Mouse (Mus musculus): Measurements from ENCODE around the gene Ccnb1. TPM values are rescaled to one million over a fixed set of nuclear protein-coding genes. Genes with fewer than 3 reads are reported as not detected.

Ccnb1 gene
- polyA plus RNA-seq, 1 experiment from 2014 or later: 47.0 TPM

DNA sequence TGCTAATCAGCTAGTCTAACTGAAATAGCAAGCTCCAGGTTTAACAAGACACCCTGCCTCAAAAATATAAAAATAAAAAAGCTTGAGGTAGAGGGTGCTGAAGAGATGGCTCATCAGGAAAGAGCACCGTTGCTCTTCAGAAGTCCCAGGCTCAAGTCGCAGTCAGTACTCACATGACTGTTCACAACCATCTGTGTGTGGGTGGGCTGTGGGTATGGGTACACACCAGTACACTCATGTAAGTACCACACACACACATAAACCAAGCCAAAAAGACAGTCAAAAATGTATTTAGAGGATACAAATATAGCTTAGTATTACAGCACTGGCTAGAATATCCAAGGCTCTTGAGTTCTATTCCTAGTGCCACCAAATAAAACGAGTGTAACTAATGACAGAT, 40.3 kb downstream of the Ccnb1 start:
- Histone ChIP-seq H3K9ac (ENCODE audit: low read length) (no peak overlapping the region), H3K4me1 (replicated peaks; ENCODE audit: control insufficient read depth, insufficient read depth) (no peaks in the 10 kb centered on the region), H3K4me3 (ENCODE audit: low read depth, low read length) (no peak overlapping the region), H3K27me3 (ENCODE audit: control insufficient read depth, insufficient read depth, low read length) (no peaks in the 10 kb centered on the region), H3K4me2 (replicated peaks; ENCODE audit: low read depth) (no peak overlapping the region), H3K36me3 (ENCODE audit: control insufficient read depth, insufficient read depth, low read length) (no peaks in the 10 kb centered on the region), H3K27ac (replicated peaks) (no peak overlapping the region), H3K9me3 (ENCODE audit: control insufficient read depth, low read length) (no peaks in the 10 kb centered on the region)
- TF ChIP-seq EP300 (optimal IDR thresholded peaks at IDR 0.05) (no peak), CTCF (IDR thresholded peaks at IDR 0.05; ENCODE audit: low read depth) (no peak)
- 80% methylated on average over 3 of the region's 3 CpGs for WGBS
- DNase-seq (ENCODE audit: low spot score): no peak
- ATAC-seq (ENCODE audit: low FRiP score, low TSS enrichment): no peak

DNA sequence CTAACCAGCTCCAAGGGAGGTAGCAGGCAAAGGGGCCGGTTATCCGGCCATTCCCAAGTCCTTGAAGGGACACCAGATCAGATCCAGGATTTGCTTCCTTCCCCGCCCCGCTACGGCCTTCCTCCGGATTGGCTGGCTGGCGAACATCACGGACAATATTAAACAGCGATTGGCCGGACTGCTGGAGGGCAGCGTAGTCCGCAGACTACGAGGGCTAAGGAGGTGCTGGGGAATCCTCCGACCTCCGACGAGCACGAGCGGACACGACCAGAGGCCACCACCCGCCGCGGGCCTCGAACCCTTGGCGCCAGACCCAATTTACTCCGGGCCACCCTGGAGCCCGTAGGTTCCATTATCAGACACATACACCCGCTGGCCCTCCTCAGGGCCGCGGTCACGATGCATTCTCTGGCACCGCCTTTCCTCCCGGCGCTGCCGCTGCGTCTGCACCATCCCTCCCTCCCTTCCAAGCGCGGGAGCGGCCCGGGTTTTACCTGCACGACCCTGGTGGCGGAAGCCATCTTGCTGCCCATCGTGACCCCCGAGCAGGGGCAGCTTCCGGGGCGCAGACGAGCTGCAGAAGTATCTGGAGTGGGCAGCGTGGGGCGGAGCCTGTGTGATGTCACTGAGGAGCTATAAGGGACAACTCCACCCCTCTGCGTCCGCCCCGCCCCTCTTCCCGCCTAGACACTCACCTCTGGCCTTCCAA, 42.2 kb downstream of the Ccnb1 start, which contains the start of gene Mrps36:
Gene Mrps36, minus strand, starts transcription at position 624 of the 709 bp plus-strand sequence.
- under 1% methylated on average over 51 of the region's 52 CpGs for WGBS
- H3K4me2 ChIP-seq (replicated peaks; ENCODE audit: low read depth): peak within 1 kb of the TSS; percentile 61
- DNase-seq (ENCODE audit: low spot score) (peak; percentile 96), ATAC-seq (ENCODE audit: low FRiP score, low TSS enrichment) (peak; percentile 94)
- H3K36me3 ChIP-seq (ENCODE audit: control insufficient read depth, insufficient read depth, low read length): no peaks in the 10 kb centered on the region
- TF ChIP-seq EP300 (optimal IDR thresholded peaks at IDR 0.05): no peak
- TF ChIP-seq CTCF (IDR thresholded peaks at IDR 0.05; ENCODE audit: low read depth): no peak; the same call in 1 of the 2 replicates
- H3K4me3 ChIP-seq (ENCODE audit: low read depth, low read length): peak within 1 kb of the TSS; percentile 61
- no peaks in the 10 kb centered on the region for H3K4me1 ChIP-seq (replicated peaks; ENCODE audit: control insufficient read depth, insufficient read depth)
- H3K9ac ChIP-seq (ENCODE audit: low read length): peak within 1 kb of the TSS; percentile 77
- no peaks in the 10 kb centered on the region for H3K9me3 ChIP-seq (ENCODE audit: control insufficient read depth, low read length)
- no peaks in the 10 kb centered on the region for H3K27me3 ChIP-seq (ENCODE audit: control insufficient read depth, insufficient read depth, low read length)
- H3K27ac ChIP-seq (replicated peaks): peak within 1 kb of the TSS; percentile 94

DNA sequence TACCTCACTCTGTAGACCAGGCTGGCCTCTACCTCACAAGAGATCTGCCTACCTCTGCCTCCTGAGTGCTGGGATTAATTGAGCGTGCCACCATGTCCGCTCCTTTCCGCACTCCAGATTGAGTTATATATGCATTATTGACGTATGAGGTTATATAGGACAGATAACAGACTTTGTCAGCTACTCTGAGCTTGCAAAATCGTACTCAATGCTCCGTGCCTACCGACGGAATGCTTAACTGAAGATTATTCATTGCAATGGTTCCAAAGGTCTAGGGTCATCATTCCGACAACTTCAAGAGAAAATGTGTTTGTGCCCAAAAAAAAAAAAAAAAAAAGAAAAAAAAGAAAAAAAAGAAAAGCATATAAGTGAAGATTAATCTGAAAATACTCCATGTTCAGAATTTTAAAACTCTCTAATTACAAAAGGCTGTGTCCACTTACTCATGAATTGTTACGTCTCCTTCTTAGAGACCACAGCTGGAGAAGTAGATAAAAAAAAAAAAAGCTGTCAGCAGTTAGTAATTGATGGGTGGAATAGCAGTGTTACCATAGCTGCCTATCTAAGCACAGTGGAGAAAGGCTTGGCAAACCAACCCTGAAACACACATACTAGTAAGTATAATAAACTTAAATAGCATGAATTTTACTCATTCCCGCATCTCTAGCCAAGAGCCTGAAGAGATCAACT, 42.9 kb downstream of the Ccnb1 start:
- DNase-seq (ENCODE audit: low spot score) (no peak), ATAC-seq (ENCODE audit: low FRiP score, low TSS enrichment) (peak; percentile 43)
- TF ChIP-seq CTCF (IDR thresholded peaks at IDR 0.05; ENCODE audit: low read depth): no peak
- no peak for TF ChIP-seq EP300 (optimal IDR thresholded peaks at IDR 0.05)
- peak overlapping the region; percentile 61 for H3K4me3 ChIP-seq (ENCODE audit: low read depth, low read length)
- H3K9ac ChIP-seq (ENCODE audit: low read length): peak overlapping the region; percentile 77
- H3K27me3 ChIP-seq (ENCODE audit: control insufficient read depth, insufficient read depth, low read length): no peaks in the 10 kb centered on the region
- WGBS: 44% methylated on average over 11 of the region's 11 CpGs
- no peaks in the 10 kb centered on the region for H3K9me3 ChIP-seq (ENCODE audit: control insufficient read depth, low read length)
- H3K27ac ChIP-seq (replicated peaks): peak overlapping the region; percentile 94
- no peaks in the 10 kb centered on the region for H3K36me3 ChIP-seq (ENCODE audit: control insufficient read depth, insufficient read depth, low read length)
- H3K4me2 ChIP-seq (replicated peaks; ENCODE audit: low read depth): peak overlapping the region; percentile 61
- H3K4me1 ChIP-seq (replicated peaks; ENCODE audit: control insufficient read depth, insufficient read depth): no peaks in the 10 kb centered on the region

DNA sequence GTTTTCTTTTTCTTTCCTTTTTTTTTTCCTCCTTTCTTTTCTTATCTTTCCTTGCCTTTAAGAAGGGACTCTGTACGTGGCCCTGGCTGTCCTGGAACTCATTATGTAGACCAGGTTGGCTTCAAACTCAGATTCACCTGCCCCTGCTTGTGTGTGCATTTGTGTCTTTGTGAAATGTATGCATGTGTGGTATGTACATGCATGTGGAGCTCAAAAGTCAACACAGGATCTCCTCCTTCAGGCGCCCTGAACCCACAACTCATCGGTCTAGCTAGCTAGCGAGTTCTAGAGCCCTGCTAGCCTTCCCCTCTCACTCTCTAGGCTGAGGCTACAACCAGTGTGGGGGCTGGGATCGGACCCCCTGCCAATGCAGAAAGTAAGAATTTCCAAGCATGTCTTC, 43.5 kb downstream of the Ccnb1 start:
- no peak overlapping the region for H3K9ac ChIP-seq (ENCODE audit: low read length)
- no peaks in the 10 kb centered on the region for H3K27me3 ChIP-seq (ENCODE audit: control insufficient read depth, insufficient read depth, low read length)
- no peaks in the 10 kb centered on the region for H3K4me1 ChIP-seq (replicated peaks; ENCODE audit: control insufficient read depth, insufficient read depth)
- TF ChIP-seq EP300 (optimal IDR thresholded peaks at IDR 0.05) (no peak), CTCF (IDR thresholded peaks at IDR 0.05; ENCODE audit: low read depth) (no peak)
- H3K27ac ChIP-seq (replicated peaks): no peak overlapping the region
- no peaks in the 10 kb centered on the region for H3K36me3 ChIP-seq (ENCODE audit: control insufficient read depth, insufficient read depth, low read length)
- no peaks in the 10 kb centered on the region for H3K9me3 ChIP-seq (ENCODE audit: control insufficient read depth, low read length)
- H3K4me2 ChIP-seq (replicated peaks; ENCODE audit: low read depth): no peak overlapping the region
- ATAC-seq (ENCODE audit: low FRiP score, low TSS enrichment): no peak
- no peak for DNase-seq (ENCODE audit: low spot score)
- 71% methylated on average over 5 of the region's 5 CpGs for WGBS
- no peak overlapping the region for H3K4me3 ChIP-seq (ENCODE audit: low read depth, low read length)

DNA sequence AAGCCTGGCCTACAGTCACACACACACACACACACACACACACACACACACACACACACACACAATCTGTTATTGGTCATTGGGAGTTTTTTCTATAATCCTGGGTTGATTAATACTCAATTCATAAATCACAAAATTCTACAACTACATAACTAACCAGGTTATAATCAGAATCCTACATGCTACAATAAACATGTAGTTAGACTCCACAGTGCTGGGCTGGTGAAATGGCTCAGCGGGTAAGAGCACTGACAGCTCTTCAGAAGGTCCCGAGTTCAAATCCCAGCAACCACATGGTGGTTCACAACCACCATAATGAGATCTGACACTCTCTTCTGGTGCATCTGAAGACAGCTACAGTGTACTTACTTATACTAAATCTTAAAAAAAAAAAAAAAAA, 53.6 kb downstream of the Ccnb1 start:
- no peak for ATAC-seq (ENCODE audit: low FRiP score, low TSS enrichment)
- DNase-seq (ENCODE audit: low spot score): no peak
- WGBS: 88% methylated on average over 2 of the region's 2 CpGs

More for the DNA sequence above, 53.6 kb downstream of the Ccnb1 start:
- H3K27ac ChIP-seq (replicated peaks): no peak overlapping the region
- TF ChIP-seq EP300 (optimal IDR thresholded peaks at IDR 0.05) (no peak), CTCF (IDR thresholded peaks at IDR 0.05; ENCODE audit: low read depth) (no peak)
- no peak overlapping the region for H3K4me3 ChIP-seq (ENCODE audit: low read depth, low read length)
- no peak overlapping the region for H3K9ac ChIP-seq (ENCODE audit: low read length)
- H3K9me3 ChIP-seq (ENCODE audit: control insufficient read depth, low read length): no peaks in the 10 kb centered on the region
- H3K4me1 ChIP-seq (replicated peaks; ENCODE audit: control insufficient read depth, insufficient read depth): 0 out of 2 replicates have a peak, but pooled peaks cover 3% of the 10 kb centered on the region
- peaks cover 4% of the 10 kb centered on the region; the same call in 1 of the 2 replicates for H3K36me3 ChIP-seq (ENCODE audit: control insufficient read depth, insufficient read depth, low read length)
- no peak overlapping the region for H3K4me2 ChIP-seq (replicated peaks; ENCODE audit: low read depth)
- H3K27me3 ChIP-seq (ENCODE audit: control insufficient read depth, insufficient read depth, low read length): no peaks in the 10 kb centered on the region
